Mouse (Mus musculus): ENCODE measurements around the gene Gm21767. TPM values are rescaled to one million over a fixed set of nuclear protein-coding genes. Genes with fewer than 3 reads are reported as not detected.
"Not testable (repeated sequence)": the region's sequence is repeated elsewhere in the genome, so short reads cannot be mapped to it uniquely, and the experiment has no call there.

Gm21767 gene
- polyA plus RNA-seq (2017; shearing (Covaris generic)), result not detected

DNA sequence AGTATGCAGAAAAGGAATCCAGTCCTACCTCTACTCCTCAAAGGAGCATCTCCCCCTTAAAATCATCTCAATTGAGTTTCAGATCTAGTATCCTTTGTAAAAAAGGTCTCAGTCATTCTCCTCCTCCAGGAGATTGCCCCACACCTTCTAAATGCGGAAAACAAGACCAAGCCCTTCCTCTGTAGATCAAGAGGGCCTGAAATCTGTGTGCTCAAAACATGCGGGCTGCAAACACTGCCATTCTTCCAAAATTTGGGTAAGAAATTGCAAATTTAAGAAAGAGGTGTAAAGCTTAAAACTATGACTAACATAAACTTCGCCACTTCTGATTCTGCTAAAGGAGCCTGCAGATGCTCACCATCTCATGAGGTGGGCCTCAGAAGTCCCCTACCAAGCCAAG lies at the start of gene Gm21767:
Gene Gm21767 (plus strand): TSS at position 301 of the 400 bp plus-strand sequence.
- not testable (repeated sequence) for ATAC-seq
